Mouse (Mus musculus) heart, embryonic 11.5 days (tissue): ENCODE results near the gene Dnajb14. TPM values are rescaled to one million over a fixed set of nuclear protein-coding genes. Genes with fewer than 3 reads are reported as not detected.
A peak's percentile ranks its signal among the peaks of the same experiment; 100 is the strongest.
"Not testable (repeated sequence)": the region's sequence is repeated elsewhere in the genome, so short reads cannot be mapped to it uniquely, and the experiment has no call there.

Experiments
- ATAC-seq: fragments of 200-750 bp; cut with Nextera tagmentation; replicated peaks from 2 replicates; pipeline ENCODE4 v1.8.0; 2017; ENCODE audit warnings: moderate library complexity; ENCODE audit not compliant: insufficient number of reproducible peaks, low FRiP score, low TSS enrichment
- H3K27ac ChIP-seq: fragments of 300-500 bp; sonication (generic); 2 replicates; pipeline ENCODE4 v1.5.1; 2014; ENCODE audit warnings: mild to moderate bottlenecking, low read depth, low read length
- H3K27me3 ChIP-seq: fragments of 300-500 bp; sonication (generic); 2 replicates; pipeline ENCODE4 v1.6.1; 2014; ENCODE audit warnings: mild to moderate bottlenecking, low read length, mixed read lengths; ENCODE audit not compliant: control insufficient read depth, insufficient read depth
- H3K36me3 ChIP-seq: fragments of 300-500 bp; sonication (generic); 2 replicates; pipeline ENCODE4 v1.6.1; 2014; ENCODE audit warnings: mild to moderate bottlenecking, low read length, moderate library complexity, mixed read lengths; ENCODE audit not compliant: control insufficient read depth, insufficient read depth
- H3K4me1 ChIP-seq: fragments of 300-500 bp; sonication (generic); 2 replicates; pipeline ENCODE4 v1.6.1; 2014; ENCODE audit warnings: low read length; ENCODE audit not compliant: control insufficient read depth, insufficient read depth
- H3K4me2 ChIP-seq: fragments of 300-500 bp; sonication (generic); 2 replicates; pipeline ENCODE4 v1.6.1; 2014; ENCODE audit warnings: mild to moderate bottlenecking, moderate library complexity
- H3K4me3 ChIP-seq: fragments of 300-500 bp; sonication (generic); 2 replicates; pipeline ENCODE4 v1.5.1; 2014; ENCODE audit warnings: low read depth, low read length
- H3K9ac ChIP-seq: fragments of 300-500 bp; sonication (generic); 2 replicates; pipeline ENCODE4 v1.6.1; 2014; ENCODE audit warnings: mild to moderate bottlenecking, low read depth, low read length, moderate library complexity
- H3K9me3 ChIP-seq: fragments of 300-500 bp; sonication (generic); replicated peaks from 2 replicates; pipeline ENCODE4 v1.6.1; 2016; ENCODE audit warnings: low read length; ENCODE audit not compliant: control insufficient read depth
- WGBS: fragments of 180-500 bp; shearing (Covaris S2); extraction: QIAGEN DNeasy Blood & Tissue Kit; methylation state at CpG from one replicate; pipeline ENCODE4 v1.1.7; 2014; ENCODE audit not compliant: insufficient replicate concordance; 5-methylcytosine and 5-hydroxymethylcytosine counted together
- polyA plus RNA-seq: library from polyadenylated mRNA; unstranded; fragments of >200 nt; fragmentation: Nextera tagmentation; extraction: Ambion mirVana; gene quantifications from 2 replicates; pipeline ENCODE4 v1.2.1, GENCODE M21; 2014

Gene Dnajb14
- polyA plus RNA-seq, 1 experiment from 2014 or later = 17.2 TPM

GRCm38 (mm10) chr3:137954256-137954916 lies 86.9 kb downstream of the Dnajb14 start:
- no peak overlapping the region for H3K4me3 ChIP-seq
- 0 out of 2 replicates have a peak overlapping the region, but pooled peaks have one; percentile 56 for H3K4me2 ChIP-seq

GRCm38 (mm10) chr3:137955560-137956081 lies 88.1 kb downstream of the Dnajb14 start:
- WGBS = 19% methylated on average over 16 of the region's 16 CpGs
- ATAC-seq = no peak
- Histone ChIP-seq H3K4me3 (peak overlapping the region; percentile 28), H3K4me1 (peaks cover 29% of the 10 kb centered on the region), H3K9ac (peak overlapping the region; percentile 46; the same call in 1 of the 2 replicates), H3K27ac (no peak overlapping the region), H3K36me3 (no peaks in the 10 kb centered on the region), H3K4me2 (peak overlapping the region; percentile 56), H3K9me3 (no peaks in the 10 kb centered on the region), H3K27me3 (no peaks in the 10 kb centered on the region)

More at GRCm38 (mm10) chr3:137954256-137954916, 86.9 kb downstream of the Dnajb14 start:
- no peak overlapping the region for H3K27ac ChIP-seq
- 61% methylated on average over 23 of the region's 23 CpGs for WGBS
- no peak for ATAC-seq
- no peaks in the 10 kb centered on the region for H3K36me3 ChIP-seq
- H3K27me3 ChIP-seq = no peaks in the 10 kb centered on the region
- no peaks in the 10 kb centered on the region for H3K9me3 ChIP-seq
- peaks cover 29% of the 10 kb centered on the region for H3K4me1 ChIP-seq
- H3K9ac ChIP-seq = no peak overlapping the region

- no peaks in the 10 kb centered on the region for H3K9me3 ChIP-seq
- ATAC-seq = no peak
- no peak overlapping the region for H3K9ac ChIP-seq
- WGBS = 41% methylated on average over 9 of the region's 9 CpGs
- no peaks in the 10 kb centered on the region for H3K27me3 ChIP-seq
- no peak overlapping the region for H3K4me2 ChIP-seq
- peaks cover 22% of the 10 kb centered on the region for H3K4me1 ChIP-seq
- H3K36me3 ChIP-seq = no peaks in the 10 kb centered on the region
- no peak overlapping the region for H3K4me3 ChIP-seq
- no peak overlapping the region for H3K27ac ChIP-seq
Observed at GRCm38 (mm10) chr3:137957864-137958263, 90.4 kb downstream of the Dnajb14 start.

GRCm38 (mm10) chr3:137958352-137958751 lies 90.9 kb downstream of the Dnajb14 start:
- H3K4me3 ChIP-seq = no peak overlapping the region
- no peaks in the 10 kb centered on the region for H3K9me3 ChIP-seq
- no peak overlapping the region for H3K9ac ChIP-seq
- peaks cover 17% of the 10 kb centered on the region for H3K4me1 ChIP-seq
- no peaks in the 10 kb centered on the region for H3K36me3 ChIP-seq
- no peak overlapping the region for H3K27ac ChIP-seq
- 91% methylated on average over 4 of the region's 4 CpGs for WGBS
- H3K4me2 ChIP-seq = no peak overlapping the region
- H3K27me3 ChIP-seq = no peaks in the 10 kb centered on the region
- ATAC-seq = no peak

- no peaks in the 10 kb centered on the region for H3K36me3 ChIP-seq
- H3K4me1 ChIP-seq = peaks cover 15% of the 10 kb centered on the region; the same call in 1 of the 2 replicates
- no peak overlapping the region for H3K4me3 ChIP-seq
- ATAC-seq = no peak
- no peak overlapping the region for H3K27ac ChIP-seq
- H3K9me3 ChIP-seq = no peaks in the 10 kb centered on the region
- H3K27me3 ChIP-seq = no peaks in the 10 kb centered on the region
- 71% methylated on average over 4 of the region's 4 CpGs for WGBS
- H3K4me2 ChIP-seq = no peak overlapping the region
- no peak overlapping the region for H3K9ac ChIP-seq
Observed at GRCm38 (mm10) chr3:137959456-137959855, 92.0 kb downstream of the Dnajb14 start.

- Histone ChIP-seq H3K36me3 (no peaks in the 10 kb centered on the region), H3K27me3 (no peaks in the 10 kb centered on the region), H3K4me3 (no peak overlapping the region), H3K27ac (no peak overlapping the region), H3K4me2 (no peak overlapping the region), H3K9ac (no peak overlapping the region), H3K4me1 (peaks cover 14% of the 10 kb centered on the region), H3K9me3 (no peaks in the 10 kb centered on the region)
- 40% methylated on average over 8 of the region's 8 CpGs for WGBS
- ATAC-seq = peak; percentile 59; the same call in 1 of the 2 replicates
Observed at GRCm38 (mm10) chr3:137961736-137962385, 94.4 kb downstream of the Dnajb14 start.

GRCm38 (mm10) chr3:137963508-137963907 lies 96.0 kb downstream of the Dnajb14 start:
- Histone ChIP-seq H3K9ac (no peak overlapping the region), H3K36me3 (no peaks in the 10 kb centered on the region), H3K27me3 (no peaks in the 10 kb centered on the region), H3K4me2 (no peak overlapping the region), H3K4me1 (peaks cover 16% of the 10 kb centered on the region), H3K4me3 (no peak overlapping the region), H3K9me3 (no peaks in the 10 kb centered on the region), H3K27ac (no peak overlapping the region)
- no peak for ATAC-seq
- WGBS = 62% methylated on average over 8 of the region's 8 CpGs

GRCm38 (mm10) chr3:137964014-137964413 lies 96.5 kb downstream of the Dnajb14 start:
- not testable (repeated sequence) for H3K9ac ChIP-seq, H3K27ac ChIP-seq, H3K36me3 ChIP-seq, ATAC-seq, H3K9me3 ChIP-seq, H3K4me2 ChIP-seq, H3K4me3 ChIP-seq, H3K27me3 ChIP-seq
- H3K4me1 ChIP-seq = peaks cover 17% of the 10 kb centered on the region
- 69% methylated on average over 1 of the region's 1 CpGs for WGBS
